9 mouse cellular contexts compared by ENCODE assay signal in the genomic region with DNA sequence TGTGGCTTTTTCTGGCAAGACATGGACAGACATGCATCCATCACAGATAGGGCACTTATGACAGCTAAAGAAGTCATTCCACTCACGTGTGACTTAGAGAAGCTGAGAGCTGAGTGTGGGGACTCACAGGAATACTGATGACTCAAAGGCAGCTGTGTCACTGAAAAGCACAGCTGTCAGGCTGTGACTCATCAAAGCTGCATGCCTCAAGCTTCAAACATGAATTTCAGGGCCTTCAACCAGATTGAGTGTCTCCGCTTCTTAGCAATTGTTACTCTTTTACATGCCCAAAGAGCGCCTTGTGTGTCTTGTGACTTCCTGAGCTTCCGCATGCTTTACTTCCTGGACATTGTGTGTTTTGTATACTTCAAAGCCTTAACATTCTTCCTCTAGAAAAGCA.
DNase-seq lines count a peak whose midpoint lies in the region; ATAC-seq and TF ChIP-seq lines count a peak whose summit lies in the region.
"Had no signal": no experiment of that assay in that cellular context is flagged by ENCODE, and none has a peak within 500 bp of the region (broad histone marks: within the 10 kb centered on the region; RNA-seq: fewer than 3 reads in every experiment).

No protein-coding gene starts in this region.

- H3K27ac ChIP-seq in hindbrain, embryonic 16.5 days (ENCODE audit: low read depth, low read length), result no peak overlapping the region
- no peak overlapping the region for H3K27ac ChIP-seq in hindbrain, embryonic 12.5 days
- H3K27ac ChIP-seq in CH12.LX (ENCODE audit: insufficient read depth, low read depth), result no peak overlapping the region
- H3K27ac ChIP-seq in lung, postnatal 0 days (ENCODE audit: low read length), result no peak overlapping the region
- H3K27ac ChIP-seq: neural tube, embryonic 13.5 days had no signal

- no peaks in the 10 kb centered on the region for H3K27me3 ChIP-seq in hindbrain, embryonic 16.5 days (replicated peaks; ENCODE audit: control insufficient read depth, insufficient read depth, low read length)
- H3K27me3 ChIP-seq in hindbrain, embryonic 12.5 days, result no peaks in the 10 kb centered on the region
- no peaks in the 10 kb centered on the region for H3K27me3 ChIP-seq in CH12.LX (replicated peaks)
- no peaks in the 10 kb centered on the region for H3K27me3 ChIP-seq in lung, postnatal 0 days (replicated peaks; ENCODE audit: insufficient read depth, low read length)
- H3K27me3 ChIP-seq: neural tube, embryonic 13.5 days had no signal

- no peak for TF ChIP-seq EP300 in CH12.LX (IDR thresholded peaks at IDR 0.05; ENCODE audit: low read length)
- peak; percentile 62 for TF ChIP-seq EP300 in lung, postnatal 0 days (IDR thresholded peaks at IDR 0.05)

- no peaks in the 10 kb centered on the region for H3K9me3 ChIP-seq in hindbrain, embryonic 16.5 days (ENCODE audit: control insufficient read depth, low read length)
- no peaks in the 10 kb centered on the region for H3K9me3 ChIP-seq in hindbrain, embryonic 12.5 days (replicated peaks)
- no peaks in the 10 kb centered on the region for H3K9me3 ChIP-seq in CH12.LX (replicated peaks; ENCODE audit: low read length)
- H3K9me3 ChIP-seq in lung, postnatal 0 days (ENCODE audit: low read length), result no peaks in the 10 kb centered on the region
- H3K9me3 ChIP-seq: neural tube, embryonic 13.5 days had no signal

- dilution Hi-C loops in CH12.LX (cut with MboI; ENCODE audit: extremely low pct_ligation_motif_present, extremely low pct_unique_long_range_greater_than_20kb, low sequenced_read_pairs), result no loop called here

- peak; percentile 32 for DNase-seq in CH12.LX (ENCODE audit: extremely low read depth)
- peak; percentile 1 for DNase-seq in embryo, embryonic 9.5 days (ENCODE audit: extremely low spot score)
- peak; percentile 52 for DNase-seq in lung, postnatal 0 days (ENCODE audit: low spot score)
- no peak for DNase-seq in cerebellum, adult 18-20 months
- DNase-seq in ovary, adult 18-20 months (ENCODE audit: low spot score), result no peak
- no peak for DNase-seq in gastrocnemius, postnatal 14 days

- in situ Hi-C loops in CH12.LX (cut with MboI; ENCODE audit: low pct_ligation_motif_present, low pct_unique_long_range_greater_than_20kb, low sequenced_read_pairs), result no loop called here

- no peaks in the 10 kb centered on the region for H3K79me2 ChIP-seq in CH12.LX (replicated peaks; ENCODE audit: control insufficient read depth, extremely low read depth, insufficient read depth, poor library complexity, severe bottlenecking)

- TF ChIP-seq POLR2A in CH12.LX (IDR thresholded peaks at IDR 0.05; ENCODE audit: low read depth, low read length), result no peak

- TF ChIP-seq RAD21 in CH12.LX (IDR thresholded peaks at IDR 0.05; ENCODE audit: low read depth, low read length), result no peak

- no peaks in the 10 kb centered on the region for H3K36me3 ChIP-seq in hindbrain, embryonic 16.5 days (ENCODE audit: control insufficient read depth, insufficient read depth, low read length)
- H3K36me3 ChIP-seq in hindbrain, embryonic 12.5 days, result no peaks in the 10 kb centered on the region
- H3K36me3 ChIP-seq in CH12.LX (replicated peaks in 1 of 2; ENCODE audit: control insufficient read depth in 1 of 2, insufficient read depth in 1 of 2, low read length in 1 of 2), result no peaks in the 10 kb centered on the region
- H3K36me3 ChIP-seq in lung, postnatal 0 days (ENCODE audit: insufficient read depth, low read length), result no peaks in the 10 kb centered on the region
- H3K36me3 ChIP-seq: neural tube, embryonic 13.5 days had no signal

- no peak overlapping the region for H3K9ac ChIP-seq in hindbrain, embryonic 16.5 days (ENCODE audit: low read depth, low read length)
- H3K9ac ChIP-seq in hindbrain, embryonic 12.5 days, result no peak overlapping the region
- H3K9ac ChIP-seq in CH12.LX (ENCODE audit: insufficient read depth, low read depth), result no peak overlapping the region
- H3K9ac ChIP-seq in lung, postnatal 0 days (replicated peaks; ENCODE audit: low read depth), result no peak overlapping the region
- H3K9ac ChIP-seq: neural tube, embryonic 13.5 days had no signal

- TF ChIP-seq CTCF in CH12.LX (conservative IDR thresholded peaks at IDR 0.05 in 1 of 2, IDR thresholded peaks at IDR 0.05 in 1 of 2; ENCODE audit: low read depth in 2 of 2, low read length in 2 of 2), result no peak
- no peak for TF ChIP-seq CTCF in lung, postnatal 0 days (IDR thresholded peaks at IDR 0.05)

- H3K4me3 ChIP-seq in hindbrain, embryonic 16.5 days (ENCODE audit: low read length), result no peak overlapping the region
- no peak overlapping the region for H3K4me3 ChIP-seq in hindbrain, embryonic 12.5 days
- H3K4me3 ChIP-seq in CH12.LX (replicated peaks in 1 of 3; ENCODE audit: low read depth in 2 of 3, low read length in 2 of 3, poor library complexity in 1 of 3), result no peak overlapping the region
- H3K4me3 ChIP-seq in lung, postnatal 0 days (ENCODE audit: low read depth, low read length), result no peak overlapping the region
- H3K4me3 ChIP-seq: neural tube, embryonic 13.5 days had no signal

- intact Hi-C loops in gastrocnemius, postnatal 14 days (cut with DNase I; ENCODE audit: low total_unique reads), result no loop called here

- no peaks in the 10 kb centered on the region for H3K4me1 ChIP-seq in hindbrain, embryonic 16.5 days (ENCODE audit: control insufficient read depth, insufficient read depth, low read depth, low read length)
- no peaks in the 10 kb centered on the region for H3K4me1 ChIP-seq in hindbrain, embryonic 12.5 days
- H3K4me1 ChIP-seq in CH12.LX (ENCODE audit: control insufficient read depth in 1 of 2, insufficient read depth in 2 of 2), result peaks cover 0 to 7% of the 10 kb centered on the region in 2 experiments; a peak in 1 of 4 replicates
- no peaks in the 10 kb centered on the region for H3K4me1 ChIP-seq in lung, postnatal 0 days (ENCODE audit: insufficient read depth, low read depth, low read length)
- H3K4me1 ChIP-seq: neural tube, embryonic 13.5 days had no signal

- 74% methylated on average over 4 of the region's 4 CpGs for WGBS in hindbrain, embryonic 16.5 days
- WGBS in hindbrain, embryonic 12.5 days, result 76% methylated on average over 4 of the region's 4 CpGs
- WGBS in lung, postnatal 0 days, result 45% methylated on average over 4 of the region's 4 CpGs

- H3K4me2 ChIP-seq in hindbrain, embryonic 16.5 days (ENCODE audit: low read length), result no peak overlapping the region
- H3K4me2 ChIP-seq in hindbrain, embryonic 12.5 days (replicated peaks), result no peak overlapping the region
- H3K4me2 ChIP-seq in CH12.LX (ENCODE audit: insufficient read depth, low read depth, poor library complexity, severe bottlenecking), result no peak overlapping the region
- no peak overlapping the region for H3K4me2 ChIP-seq in lung, postnatal 0 days (replicated peaks; ENCODE audit: low read depth, low read length)
- H3K4me2 ChIP-seq: neural tube, embryonic 13.5 days had no signal

- peak; percentile 61 for ATAC-seq in hindbrain, embryonic 16.5 days
- no peak for ATAC-seq in hindbrain, embryonic 12.5 days (ENCODE audit: low FRiP score)
- peak; percentile 80 for ATAC-seq in lung, postnatal 0 days

TF ChIP-seq in CH12.LX, 34 proteins besides CTCF, POLR2A, EP300 and RAD21:
- TF ChIP-seq ETS1 (conservative IDR thresholded peaks at IDR 0.05; ENCODE audit: low read depth, low read length) (peak; percentile 68), BHLHE40 (IDR thresholded peaks at IDR 0.05; ENCODE audit: low read depth, low read length) (peak; percentile 51; the same call in 1 of the 2 replicates), MAZ (IDR thresholded peaks at IDR 0.05; ENCODE audit: low read depth, low read length) (no peak), USF1 (IDR thresholded peaks at IDR 0.05; ENCODE audit: low read depth, low read length) (no peak), GABPA (IDR thresholded peaks at IDR 0.05; ENCODE audit: insufficient replicate concordance, low read depth, low read length) (no peak), USF2 (conservative IDR thresholded peaks at IDR 0.05; ENCODE audit: low read depth, low read length) (no peak), MXI1 (IDR thresholded peaks at IDR 0.05; ENCODE audit: low read depth, low read length) (no peak), CHD1 (IDR thresholded peaks at IDR 0.05; ENCODE audit: low read depth, low read length) (no peak)

Comparison
In these comparisons a context has a peak if more than half of its experiments do, and no peak if none do; other contexts are left out.
1. DNase-seq: peak in CH12.LX (single experiment), embryo, embryonic 9.5 days (single experiment) and lung, postnatal 0 days (single experiment); none in cerebellum, adult 18-20 months (0 of 2), ovary, adult 18-20 months (single experiment) and gastrocnemius, postnatal 14 days (single experiment).